Mouse (Mus musculus) layer of hippocampus, postnatal 10 days (tissue): ENCODE measurements at regions not wholly inside any gene's neighbourhood (a gene's known extent, or its start where the extent isn't known, plus 50 kb on each side); places are given as distances from the start of the nearest gene placed in this dataset.
A peak's percentile ranks its signal among the peaks of the same experiment; 100 is the strongest.

Experiments
- DNase-seq, 2 experiments: peaks; one replicate each; pipeline ENCODE4 v3.0.0; 2021; ENCODE audit warnings: low spot score in 2 of 2

DNA sequence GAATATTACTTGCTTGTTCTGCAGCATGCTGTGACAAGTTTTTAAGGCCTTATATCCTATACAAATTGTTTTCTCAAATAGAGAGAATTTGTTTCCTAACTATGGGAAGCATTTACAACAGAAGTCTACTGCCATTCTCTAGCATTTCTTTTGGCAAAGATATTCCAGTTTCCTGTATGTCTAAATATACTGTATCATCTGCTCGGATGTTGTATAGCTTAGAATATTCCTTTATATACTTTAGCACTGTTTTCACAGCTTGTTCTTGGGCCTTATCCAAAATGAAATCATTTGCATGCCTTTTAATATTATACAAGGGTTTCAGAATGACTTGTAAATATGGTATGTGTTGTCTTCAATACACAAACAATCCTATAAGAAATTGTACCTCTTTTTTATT is 92.1 kb upstream of the Ins2 start:
- DNase-seq = no peak

DNA sequence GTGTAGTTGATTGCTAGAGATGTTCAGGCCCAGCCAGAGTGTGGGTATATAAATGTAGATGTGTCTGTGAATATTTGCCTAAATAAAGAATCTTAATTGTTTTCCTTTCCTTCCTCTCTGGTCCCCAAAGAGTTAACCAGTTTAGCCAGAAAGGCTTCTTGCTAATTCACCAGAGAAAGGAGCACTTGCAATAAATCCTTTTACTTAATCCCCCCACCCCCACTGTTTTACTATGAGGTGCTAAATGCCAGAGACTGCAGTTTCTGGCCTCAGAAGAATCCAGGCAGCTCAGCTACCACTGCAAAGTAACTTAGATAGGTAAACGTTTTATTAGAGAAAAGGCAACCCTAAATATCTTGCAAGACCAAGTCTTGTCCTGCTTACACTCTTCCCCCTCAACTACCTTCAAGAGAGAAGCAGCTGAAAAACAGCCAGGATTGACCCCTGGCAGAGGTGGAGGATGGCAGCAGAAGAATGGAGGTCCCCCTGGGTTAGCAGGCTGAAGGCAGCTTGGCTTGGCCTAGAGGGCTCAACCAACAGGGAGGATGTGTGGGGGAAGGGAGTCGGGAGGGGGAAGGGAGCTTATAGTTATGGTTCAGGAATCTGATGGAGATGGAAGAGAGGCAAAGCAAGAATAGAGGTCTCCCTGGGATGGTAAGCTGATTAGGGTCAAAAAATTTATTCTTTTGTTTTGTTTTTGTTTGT is 87.9 kb upstream of the Ins2 start:
- DNase-seq = no peak

DNA sequence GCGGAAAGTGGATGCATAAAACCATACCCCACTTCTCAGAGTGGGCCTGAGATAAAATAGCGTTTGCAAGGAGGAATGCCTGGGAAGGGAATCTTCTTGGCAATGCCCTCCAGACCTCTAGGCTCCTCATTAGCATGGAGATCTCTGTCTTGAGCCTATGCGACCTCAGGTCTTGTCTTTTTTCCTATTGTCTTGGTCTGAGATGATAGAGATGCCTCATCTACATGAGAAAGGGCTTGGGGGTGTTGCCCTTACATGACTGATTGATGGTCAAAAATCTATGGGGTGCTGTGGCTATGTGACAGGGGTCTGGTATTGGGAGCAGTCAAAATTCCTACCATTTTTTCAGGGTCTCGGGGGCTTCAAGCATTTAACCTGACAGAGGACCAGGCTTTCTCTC is 67.5 kb upstream of the Ins2 start:
- no peak for DNase-seq

DNA sequence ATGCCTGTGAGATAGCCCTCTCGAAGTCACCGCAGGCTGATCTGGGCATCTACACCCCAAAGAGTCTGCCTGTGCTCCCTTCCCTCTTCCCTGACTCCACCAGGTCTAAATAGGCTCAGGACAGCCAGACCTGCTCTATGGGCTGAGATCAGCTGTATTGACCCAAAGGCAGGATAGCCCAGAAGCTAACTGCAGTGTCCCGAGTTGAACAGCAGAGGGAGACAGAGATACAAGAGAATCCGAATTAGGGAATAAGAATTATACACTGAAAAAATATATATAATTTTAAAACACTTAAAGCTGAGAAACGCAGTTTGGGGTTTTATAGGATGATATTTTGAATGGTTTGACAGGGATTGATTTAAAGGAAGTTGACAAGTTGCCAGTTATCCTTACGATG is 56.2 kb upstream of the Ins2 start:
- peak; percentile 60 to 65 for DNase-seq

DNA sequence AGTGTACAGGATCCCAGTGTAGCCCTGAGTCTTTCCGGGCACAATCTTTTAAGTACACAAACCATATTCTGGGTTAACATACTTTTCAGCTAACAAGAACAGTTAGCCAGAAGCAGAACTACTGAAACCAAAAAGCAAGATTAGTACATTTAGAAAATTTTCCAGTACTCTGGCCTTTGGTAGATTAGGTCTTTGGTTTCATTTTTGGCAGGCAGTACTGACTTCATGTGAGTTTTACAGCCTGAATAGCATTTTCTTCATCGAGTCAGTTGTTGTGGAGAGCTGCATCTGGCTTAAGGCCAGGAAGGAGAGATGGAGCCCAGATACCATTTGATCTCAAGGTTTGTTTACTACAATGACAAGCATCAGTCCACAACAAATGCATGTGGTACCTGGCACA is 51.3 kb upstream of the Ins2 start:
- no peak for DNase-seq
